In the genomic region with DNA sequence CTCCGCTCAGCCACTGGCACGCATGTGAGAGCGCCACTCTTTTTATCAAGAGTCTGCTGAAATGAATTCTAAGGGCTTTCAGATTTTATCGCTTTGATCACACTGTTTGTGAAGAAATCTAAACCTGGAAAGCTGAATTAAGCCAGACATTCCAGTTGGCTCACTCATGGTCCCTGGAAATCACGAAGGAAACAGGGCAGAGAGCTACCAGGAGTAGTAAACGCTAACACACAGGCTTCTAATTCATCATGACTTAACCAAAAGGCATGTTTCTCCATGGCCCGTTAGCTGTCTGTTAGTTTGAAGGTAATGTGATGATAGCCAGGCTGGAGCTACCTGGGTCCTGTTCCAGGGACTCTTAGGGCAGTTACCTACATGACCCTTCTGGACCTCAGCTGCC, we compare ENCODE assay signal across 42 mouse cellular contexts. TPM values are rescaled to one million over a fixed set of nuclear protein-coding genes. Genes with fewer than 3 reads are reported as not detected.
DNase-seq lines count a peak whose midpoint lies in the region; ATAC-seq and TF ChIP-seq lines count a peak whose summit lies in the region.
"Had no signal": no experiment of that assay in that cellular context is flagged by ENCODE, and none has a peak within 500 bp of the region (broad histone marks: within the 10 kb centered on the region; RNA-seq: fewer than 3 reads in every experiment).

No protein-coding gene starts in this region.

- DNase-seq in heart, adult 9 months (ENCODE audit: low spot score in 2 of 2) = no peak
- no peak for DNase-seq in neural tube, embryonic 10.5 days (ENCODE audit: extremely low spot score, low spot score)
- DNase-seq in NIH3T3 (ENCODE audit: low read depth) = peak; percentile 56
- no peak for DNase-seq in layer of hippocampus, adult 18-20 months (ENCODE audit: low spot score in 2 of 2)
- DNase-seq: adrenal gland, postnatal 14 days; B cell, adult 2 months; cerebellum, adult 11 months; cerebellum, adult 9-10 months; embryo, embryonic 11 days; gastrocnemius, postnatal 14 days; heart, adult 11 months; kidney, adult 18-20 months; kidney, postnatal 25 days; left cerebral cortex, postnatal 4 days; liver; lung, embryonic 14.5 days; lung, postnatal 14 days; retina, postnatal 1 day; right cerebral cortex, postnatal 14 days; thymus, postnatal 14 days had no signal

- WGBS in heart, embryonic 13.5 days = 70% methylated on average over 7 of the region's 7 CpGs
- 93% methylated on average over 7 of the region's 7 CpGs for WGBS in neural tube, embryonic 15.5 days
- 92% methylated on average over 7 of the region's 7 CpGs for WGBS in midbrain, embryonic 13.5 days

- H3K4me3 ChIP-seq in heart, embryonic 13.5 days = no peak overlapping the region
- no peak overlapping the region for H3K4me3 ChIP-seq in neural tube, embryonic 15.5 days (replicated peaks)
- H3K4me3 ChIP-seq in myocyte = no peak overlapping the region
- H3K4me3 ChIP-seq in midbrain, embryonic 13.5 days (replicated peaks) = no peak overlapping the region
- H3K4me3 ChIP-seq: embryonic facial prominence, embryonic 12.5 days; kidney, embryonic 15.5 days; layer of hippocampus, adult 2 months; midbrain, embryonic 10.5 days had no signal

- H3K36me3 ChIP-seq in heart, embryonic 13.5 days = no peaks in the 10 kb centered on the region
- no peaks in the 10 kb centered on the region for H3K36me3 ChIP-seq in neural tube, embryonic 15.5 days
- H3K36me3 ChIP-seq in myocyte (ENCODE audit: control insufficient read depth, insufficient read depth) = no peaks in the 10 kb centered on the region
- H3K36me3 ChIP-seq in midbrain, embryonic 13.5 days = no peaks in the 10 kb centered on the region
- H3K36me3 ChIP-seq: embryonic facial prominence, embryonic 12.5 days; kidney, embryonic 15.5 days; midbrain, embryonic 10.5 days had no signal

- no peak overlapping the region for H3K4me2 ChIP-seq in heart, embryonic 13.5 days
- H3K4me2 ChIP-seq in neural tube, embryonic 15.5 days = no peak overlapping the region
- H3K4me2 ChIP-seq in myocyte (ENCODE audit: low read depth) = peak overlapping the region; percentile 26
- no peak overlapping the region for H3K4me2 ChIP-seq in midbrain, embryonic 13.5 days (replicated peaks)
- H3K4me2 ChIP-seq: embryonic facial prominence, embryonic 12.5 days; hindbrain, embryonic 14.5 days; kidney, embryonic 15.5 days; lung, embryonic 14.5 days had no signal

- H3K27ac ChIP-seq in heart, embryonic 13.5 days (replicated peaks) = peak overlapping the region; percentile 58
- H3K27ac ChIP-seq in neural tube, embryonic 15.5 days (replicated peaks) = 0 out of 2 replicates have a peak overlapping the region, but pooled peaks have one; percentile 23
- H3K27ac ChIP-seq in midbrain, embryonic 13.5 days = no peak overlapping the region
- H3K27ac ChIP-seq: embryonic facial prominence, embryonic 12.5 days; hindbrain, embryonic 14.5 days; kidney, embryonic 15.5 days; layer of hippocampus, adult 2 months; liver, embryonic 14.5 days; midbrain, embryonic 10.5 days had no signal

- H3K9me3 ChIP-seq in heart, embryonic 13.5 days = no peaks in the 10 kb centered on the region
- no peaks in the 10 kb centered on the region for H3K9me3 ChIP-seq in neural tube, embryonic 15.5 days (replicated peaks)
- H3K9me3 ChIP-seq in midbrain, embryonic 13.5 days = no peaks in the 10 kb centered on the region
- H3K9me3 ChIP-seq: embryonic facial prominence, embryonic 12.5 days; kidney, embryonic 15.5 days; midbrain, embryonic 10.5 days had no signal

- H3K4me1 ChIP-seq in heart, embryonic 13.5 days = peaks cover 53% of the 10 kb centered on the region
- H3K4me1 ChIP-seq in neural tube, embryonic 15.5 days = peaks cover 28% of the 10 kb centered on the region
- H3K4me1 ChIP-seq in midbrain, embryonic 13.5 days (replicated peaks) = no peaks in the 10 kb centered on the region; the same call in 1 of the 2 replicates

- ATAC-seq in heart, embryonic 13.5 days (ENCODE audit: extremely low read depth, insufficient number of reproducible peaks, low FRiP score, low TSS enrichment) = no peak
- ATAC-seq in neural tube, embryonic 15.5 days (ENCODE audit: low FRiP score) = no peak
- no peak for ATAC-seq in midbrain, embryonic 13.5 days

- H3ac ChIP-seq in myocyte (ENCODE audit: control insufficient read depth, insufficient read length) = no peak overlapping the region

- H3K27me3 ChIP-seq in heart, embryonic 13.5 days (replicated peaks) = no peaks in the 10 kb centered on the region
- no peaks in the 10 kb centered on the region for H3K27me3 ChIP-seq in neural tube, embryonic 15.5 days (replicated peaks)
- H3K27me3 ChIP-seq in myocyte (ENCODE audit: control insufficient read depth, insufficient read depth, insufficient read length) = no peaks in the 10 kb centered on the region
- H3K27me3 ChIP-seq in midbrain, embryonic 13.5 days = no peaks in the 10 kb centered on the region
- H3K27me3 ChIP-seq: embryonic facial prominence, embryonic 12.5 days; kidney, embryonic 15.5 days had no signal

- TF ChIP-seq POLR2A in myocyte (IDR thresholded peaks at IDR 0.05; ENCODE audit: insufficient read length, low read depth) = no peak

- no peak overlapping the region for H3K9ac ChIP-seq in heart, embryonic 13.5 days
- H3K9ac ChIP-seq in neural tube, embryonic 15.5 days (replicated peaks) = no peak overlapping the region
- H3K9ac ChIP-seq in midbrain, embryonic 13.5 days (replicated peaks) = no peak overlapping the region
- H3K9ac ChIP-seq: embryonic facial prominence, embryonic 12.5 days; hindbrain, embryonic 14.5 days; kidney, embryonic 15.5 days; liver, embryonic 14.5 days; lung, embryonic 14.5 days had no signal

- no peaks in the 10 kb centered on the region for H3K79me2 ChIP-seq in myocyte (ENCODE audit: control insufficient read depth, insufficient read depth)

TF ChIP-seq in myocyte, 11 proteins besides CTCF, POLR2A, EP300 and RAD21:
- TF ChIP-seq MYOD1 (IDR thresholded peaks at IDR 0.05; ENCODE audit: control insufficient read depth in 1 of 3, insufficient read length in 2 of 3, low read depth in 2 of 3) (no peak), MYOG (IDR thresholded peaks at IDR 0.05; ENCODE audit: control insufficient read depth in 1 of 3, insufficient read depth in 1 of 3, insufficient read length in 2 of 3, low read depth in 2 of 3) (no peak), REST (IDR thresholded peaks at IDR 0.05; ENCODE audit: insufficient read depth, insufficient read length) (no peak), SRF (IDR thresholded peaks at IDR 0.05; ENCODE audit: control insufficient read depth, insufficient read length, low read depth) (no peak), TCF3 (IDR thresholded peaks at IDR 0.05; ENCODE audit: insufficient read length, low read depth) (no peak), E2F4 (IDR thresholded peaks at IDR 0.05; ENCODE audit: insufficient read depth) (no peak), CEBPB (IDR thresholded peaks at IDR 0.05; ENCODE audit: insufficient read depth, poor library complexity, severe bottlenecking) (no peak), POLR2AphosphoS2 (IDR thresholded peaks at IDR 0.05; ENCODE audit: insufficient read length, low read depth) (no peak), TCF12 (IDR thresholded peaks at IDR 0.05; ENCODE audit: insufficient read depth, poor library complexity, severe bottlenecking) (no peak)

RNA-seq across cellular contexts. Expression of a gene that starts 0.9 kb away (rescaled TPM):
- polyA plus RNA-seq in heart, embryonic 13.5 days (2015; fragmentation: Nextera tagmentation; extraction: Ambion mirVana) = 10.9 and 11.2 TPM in 2 replicates
- polyA plus RNA-seq in neural tube, embryonic 15.5 days (2015; fragmentation: Nextera tagmentation; extraction: Ambion mirVana) = 1.6 and 2.5 TPM in 2 replicates
- 5.2 TPM for polyA plus RNA-seq in myocyte (2012; fragmentation: generic; extraction: Trizol)
- polyA plus RNA-seq in midbrain, embryonic 13.5 days (2015; fragmentation: Nextera tagmentation; extraction: Ambion mirVana) = 1.1 and 2.4 TPM in 2 replicates
- total RNA-seq in layer of hippocampus, adult 18-20 months (2021) = not detected
- total RNA-seq: layer of hippocampus, adult 2 months; layer of hippocampus, postnatal 14 days; left cerebral cortex, adult 8-10 months; midbrain, postnatal 0 days had no signal

RNA-seq across cellular contexts. Expression of a gene that starts 3.9 kb away (rescaled TPM):
- polyA plus RNA-seq in heart, embryonic 13.5 days (2015; fragmentation: Nextera tagmentation; extraction: Ambion mirVana) = not detected in 2 replicates
- not detected in 2 replicates for polyA plus RNA-seq in neural tube, embryonic 15.5 days (2015; fragmentation: Nextera tagmentation; extraction: Ambion mirVana)
- polyA plus RNA-seq in myocyte (2012; fragmentation: generic; extraction: Trizol) = not detected
- polyA plus RNA-seq in midbrain, embryonic 13.5 days (2015; fragmentation: Nextera tagmentation; extraction: Ambion mirVana) = not detected in 2 replicates
- total RNA-seq in layer of hippocampus, adult 18-20 months (2021) = not detected
- total RNA-seq: adrenal gland, postnatal 14 days; CH12.LX; ES-E14; gastrocnemius, postnatal 14 days; hematopoietic stem cell, adult 5-6 weeks; layer of hippocampus, adult 2 months; layer of hippocampus, postnatal 14 days; left cerebral cortex, adult 8-10 months; left cerebral cortex, postnatal 4 days; megakaryocyte progenitor cell, adult 5-6 weeks; midbrain, postnatal 0 days had no signal
- polyA plus RNA-seq: embryonic facial prominence, embryonic 12.5 days; forebrain, embryonic 11.5 days; heart, postnatal 0 days; hindbrain, embryonic 14.5 days; kidney, embryonic 15.5 days; liver, embryonic 14.5 days; lung, embryonic 14.5 days; midbrain, embryonic 10.5 days; midbrain, postnatal 0 days; neural tube, embryonic 14.5 days; small intestine, adult 2 months; stomach, embryonic 14.5 days had no signal

RNA-seq across cellular contexts. Expression of a gene that starts 11.1 kb away (rescaled TPM):
- 4.6 and 4.8 TPM in 2 replicates for polyA plus RNA-seq in heart, embryonic 13.5 days (2015; fragmentation: Nextera tagmentation; extraction: Ambion mirVana)
- polyA plus RNA-seq in neural tube, embryonic 15.5 days (2015; fragmentation: Nextera tagmentation; extraction: Ambion mirVana) = 1.3 and 2.5 TPM in 2 replicates
- polyA plus RNA-seq in myocyte (2012; fragmentation: generic; extraction: Trizol) = 6.0 TPM
- 0.44 and 1.6 TPM in 2 replicates for polyA plus RNA-seq in midbrain, embryonic 13.5 days (2015; fragmentation: Nextera tagmentation; extraction: Ambion mirVana)
- total RNA-seq in layer of hippocampus, adult 18-20 months (2021) = not detected
- total RNA-seq: adrenal gland, postnatal 14 days; CH12.LX; hematopoietic stem cell, adult 5-6 weeks; layer of hippocampus, adult 2 months; layer of hippocampus, postnatal 14 days; left cerebral cortex, adult 8-10 months; left cerebral cortex, postnatal 4 days; megakaryocyte progenitor cell, adult 5-6 weeks had no signal

RNA-seq across cellular contexts. Expression of a gene that starts 23.2 kb away (rescaled TPM):
- 1.1 and 1.6 TPM in 2 replicates for polyA plus RNA-seq in heart, embryonic 13.5 days (2015; fragmentation: Nextera tagmentation; extraction: Ambion mirVana)
- polyA plus RNA-seq in neural tube, embryonic 15.5 days (2015; fragmentation: Nextera tagmentation; extraction: Ambion mirVana) = 0.47 and 3.9 TPM in 2 replicates
- polyA plus RNA-seq in myocyte (2012; fragmentation: generic; extraction: Trizol) = not detected
- not detected in 2 replicates for polyA plus RNA-seq in midbrain, embryonic 13.5 days (2015; fragmentation: Nextera tagmentation; extraction: Ambion mirVana)
- total RNA-seq in layer of hippocampus, adult 18-20 months (2021) = under 1 TPM; 0.50 to 0.61 TPM
- total RNA-seq: CH12.LX; ES-E14; hematopoietic stem cell, adult 5-6 weeks; left cerebral cortex, postnatal 4 days; megakaryocyte progenitor cell, adult 5-6 weeks; midbrain, postnatal 0 days had no signal
- polyA plus RNA-seq: forebrain, embryonic 11.5 days; midbrain, embryonic 10.5 days; neural tube, embryonic 14.5 days had no signal
